Mouse (Mus musculus): ENCODE measurements around the gene Xcl1.

The Xcl1 gene

DNA sequence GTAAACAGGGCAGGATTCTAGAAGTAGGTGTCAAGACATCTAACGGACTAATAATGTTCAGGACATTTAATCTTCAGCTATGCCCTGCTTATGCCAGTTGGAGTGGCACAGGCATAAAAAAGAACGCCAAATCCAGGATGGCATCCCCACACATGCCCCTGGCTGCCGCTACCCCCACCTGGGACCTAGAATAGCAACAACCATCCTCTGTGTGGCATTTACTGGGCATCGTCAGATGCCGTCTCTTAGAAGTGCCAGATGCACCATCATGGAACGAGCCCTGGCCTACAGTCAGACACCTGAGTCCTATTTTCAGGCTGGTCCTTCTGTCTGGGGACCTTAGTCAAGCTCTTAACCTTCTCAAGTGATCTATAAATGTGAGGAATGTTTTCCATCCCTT lies 34.6 kb downstream of the Xcl1 start:
- DNase-seq (ENCODE audit: low spot score) = no peak

DNA sequence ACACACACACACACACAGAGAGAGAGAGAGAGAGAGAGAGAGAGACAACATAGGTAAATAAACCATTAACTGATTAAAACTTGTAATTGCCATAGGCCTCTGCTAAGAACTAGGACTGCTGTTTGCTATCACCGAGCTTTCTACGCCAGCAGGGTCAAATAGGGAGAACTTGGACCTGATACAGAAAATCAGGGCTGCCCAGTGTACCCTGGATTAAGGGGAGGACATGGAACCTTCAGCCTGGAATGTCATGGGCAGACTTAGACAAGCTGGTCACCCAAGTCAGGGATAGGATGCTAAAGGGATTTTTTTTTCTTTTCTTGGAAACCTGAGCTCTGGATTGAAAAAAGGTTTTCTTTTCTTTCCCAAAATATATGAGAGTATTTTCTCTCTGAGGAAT lies 35.1 kb downstream of the Xcl1 start:
- DNase-seq (ENCODE audit: low spot score) = peak; percentile 24

DNA sequence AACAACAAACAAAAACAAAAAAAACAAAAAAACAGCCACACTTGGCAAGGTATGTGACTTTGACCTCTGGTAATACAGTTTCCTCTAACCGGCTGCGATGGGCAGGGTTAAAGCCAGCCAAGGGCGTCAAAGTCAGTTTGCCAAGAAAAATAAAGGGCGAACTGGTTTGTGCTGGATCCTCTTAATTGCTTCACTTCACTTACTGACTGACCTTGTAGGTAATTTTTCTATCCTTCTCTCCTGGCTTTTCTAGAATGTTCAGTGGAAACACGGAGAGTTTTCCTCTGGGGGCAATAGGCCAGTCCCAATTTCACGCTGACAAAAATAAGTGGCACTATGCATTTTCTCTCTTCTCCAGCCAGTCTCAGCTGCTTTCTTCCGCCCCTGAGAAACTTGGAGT lies 35.8 kb downstream of the Xcl1 start:
- peak; percentile 79 for DNase-seq (ENCODE audit: low spot score)

DNA sequence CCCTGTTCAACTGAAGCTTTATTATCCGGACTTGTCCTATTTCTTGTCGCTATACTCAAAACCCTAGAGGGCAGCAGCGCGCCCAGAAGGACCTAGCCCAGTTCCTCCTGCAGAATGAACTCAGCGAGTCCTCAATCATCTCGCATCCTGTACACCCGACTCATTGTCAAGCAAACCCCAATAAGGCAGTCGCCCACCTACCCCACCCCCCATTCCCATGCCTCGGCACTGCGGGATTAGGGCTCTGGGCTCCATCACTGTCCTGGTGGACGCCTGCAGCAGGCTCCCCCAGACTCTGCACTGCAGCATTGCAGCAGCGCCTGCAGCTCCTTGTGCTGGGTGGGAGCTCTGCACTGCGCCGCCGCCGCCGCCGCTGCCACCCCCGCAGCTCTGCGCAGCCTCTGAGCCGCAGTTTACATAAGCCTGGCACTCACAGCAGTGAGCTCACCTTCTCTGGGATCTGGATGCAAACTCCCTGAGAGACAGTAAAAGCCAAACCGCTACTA lies 36.4 kb downstream of the Xcl1 start:
- DNase-seq (ENCODE audit: low spot score) = peak; percentile 83

DNA sequence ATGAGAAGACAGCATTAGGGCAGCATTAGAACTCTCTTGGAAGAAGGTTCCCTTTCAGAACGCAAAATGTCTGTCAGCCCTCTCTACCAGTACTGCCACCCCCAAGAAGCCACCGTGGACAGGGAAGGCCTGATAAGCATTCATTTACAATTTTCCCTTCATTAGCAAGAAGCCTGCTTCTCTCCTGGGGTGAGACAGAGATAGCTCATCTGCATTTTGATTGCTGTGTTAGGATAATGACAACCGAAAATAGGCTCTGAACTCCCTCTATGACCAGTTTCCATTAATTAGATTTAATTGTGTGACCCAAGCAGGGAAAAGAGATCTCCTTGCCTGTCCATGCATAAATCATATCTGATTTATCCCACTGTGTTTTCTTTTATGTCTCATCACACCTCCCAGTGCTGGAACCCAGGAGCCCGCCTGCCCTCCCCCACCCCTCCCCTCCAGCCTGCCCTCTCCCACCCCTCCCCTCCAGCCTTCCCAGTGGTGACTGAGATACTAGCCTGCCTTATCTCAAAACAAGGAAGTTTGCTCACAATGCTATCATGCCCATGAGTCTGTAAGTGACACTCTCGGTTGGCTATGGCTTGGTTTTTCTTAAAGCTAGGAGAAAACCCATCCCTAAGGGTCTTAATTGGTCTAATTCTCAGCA lies 38.0 kb downstream of the Xcl1 start:
- no peak for DNase-seq (ENCODE audit: low spot score)

DNA sequence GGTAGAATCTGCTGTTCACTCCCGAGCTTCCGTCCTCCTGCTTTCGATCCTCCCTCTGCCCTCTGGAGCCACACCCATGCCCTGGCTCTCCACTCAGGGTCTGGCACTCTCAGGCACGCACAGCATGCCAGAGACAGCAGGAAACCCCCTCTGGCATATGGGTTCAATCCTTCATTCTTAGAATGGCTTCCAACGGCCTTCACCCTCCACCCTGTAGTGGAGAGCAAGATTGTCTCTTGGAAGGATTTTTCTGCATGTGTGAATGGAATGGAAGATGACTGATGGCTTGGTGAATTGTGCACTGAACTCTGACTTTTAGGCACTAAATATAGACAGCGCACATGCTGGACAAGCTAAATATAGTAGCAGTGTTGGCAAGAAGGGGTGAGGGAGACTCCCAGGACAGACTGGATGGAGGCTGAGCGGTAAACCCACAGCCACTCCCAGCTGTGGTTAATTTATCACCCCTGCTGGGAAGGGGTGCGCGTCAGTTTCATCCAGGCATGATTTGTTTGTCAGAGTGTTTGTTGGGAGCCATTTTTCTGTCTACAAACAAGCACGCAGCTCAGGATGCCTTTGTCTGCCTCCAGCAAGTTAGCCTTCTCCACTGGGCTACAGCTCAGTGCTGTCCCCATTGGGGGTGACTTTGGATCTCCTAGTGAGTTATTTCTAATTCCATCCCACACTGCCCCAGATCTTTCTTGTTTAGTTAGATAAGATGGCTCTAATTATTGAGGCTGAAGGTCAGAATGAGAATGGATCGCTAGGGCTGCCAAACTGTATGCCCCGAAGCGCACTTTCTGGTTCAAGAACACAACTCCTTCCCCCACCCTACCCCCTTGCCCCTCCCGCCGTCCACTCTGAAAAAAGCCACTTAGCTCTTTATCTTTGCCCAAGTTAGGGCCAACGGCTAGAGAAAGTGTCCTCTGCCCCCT lies 38.8 kb downstream of the Xcl1 start:
- DNase-seq (ENCODE audit: low spot score) = peak; percentile 82

DNA sequence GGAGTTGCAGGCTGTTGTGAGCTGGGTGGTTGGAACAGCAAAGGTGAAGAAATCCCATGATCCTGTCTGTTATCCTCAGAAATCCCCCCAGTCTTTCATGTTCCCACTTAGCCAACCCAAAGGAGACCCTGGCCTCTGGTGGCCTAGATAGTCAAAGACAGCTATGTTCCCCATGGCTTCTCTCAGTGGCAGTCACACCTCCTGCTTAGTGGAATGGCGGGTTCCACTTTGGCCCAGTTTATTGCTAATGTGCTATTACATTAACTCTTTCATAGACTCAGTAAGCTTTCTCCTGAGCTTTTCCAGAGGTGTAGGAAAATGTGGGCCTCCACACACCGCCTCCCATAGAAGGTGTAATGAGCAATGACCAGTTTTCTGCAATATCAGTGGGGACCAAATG lies 39.5 kb downstream of the Xcl1 start:
- peak; percentile 39 for DNase-seq (ENCODE audit: low spot score)

DNA sequence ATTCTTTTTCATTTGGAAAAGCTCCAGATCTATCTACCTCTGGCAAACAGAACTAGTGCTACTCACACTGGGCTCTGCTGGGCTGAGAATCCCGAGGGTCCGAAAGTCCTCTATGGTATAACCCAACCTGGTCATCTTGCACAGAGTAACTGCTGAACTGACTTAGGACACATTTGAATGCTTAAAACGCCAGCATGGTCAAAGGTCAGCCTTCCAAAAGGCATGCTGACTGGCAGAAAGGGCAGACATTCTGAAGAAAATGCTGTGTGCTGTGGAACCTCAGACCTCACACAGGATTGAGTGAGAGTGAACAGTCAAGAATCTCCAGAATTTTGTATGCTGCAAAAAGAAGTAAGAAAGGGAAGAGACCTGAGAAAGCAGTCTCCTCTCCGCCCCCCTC lies 45.0 kb downstream of the Xcl1 start:
- peak; percentile 36 for DNase-seq (ENCODE audit: low spot score)

DNA sequence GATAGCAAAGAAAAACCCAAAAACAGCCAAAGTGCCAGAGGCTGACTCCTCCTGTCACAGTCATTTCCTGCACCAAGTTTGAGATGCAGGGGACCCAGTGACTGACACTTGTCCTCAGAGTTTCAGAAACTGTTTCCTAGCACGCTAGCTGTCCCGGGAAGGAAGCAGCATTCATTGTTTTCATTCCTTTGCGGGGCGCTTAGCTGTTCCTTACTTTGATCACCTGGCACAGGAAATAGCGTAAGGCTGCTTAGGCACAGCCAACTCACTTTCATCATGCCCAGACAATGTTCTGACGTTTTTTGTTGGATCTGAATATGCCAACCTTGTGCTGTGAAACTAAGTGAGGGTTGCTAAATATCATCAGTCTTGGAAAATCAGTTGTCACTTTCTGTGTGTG lies 46.8 kb downstream of the Xcl1 start:
- DNase-seq (ENCODE audit: low spot score) = no peak

DNA sequence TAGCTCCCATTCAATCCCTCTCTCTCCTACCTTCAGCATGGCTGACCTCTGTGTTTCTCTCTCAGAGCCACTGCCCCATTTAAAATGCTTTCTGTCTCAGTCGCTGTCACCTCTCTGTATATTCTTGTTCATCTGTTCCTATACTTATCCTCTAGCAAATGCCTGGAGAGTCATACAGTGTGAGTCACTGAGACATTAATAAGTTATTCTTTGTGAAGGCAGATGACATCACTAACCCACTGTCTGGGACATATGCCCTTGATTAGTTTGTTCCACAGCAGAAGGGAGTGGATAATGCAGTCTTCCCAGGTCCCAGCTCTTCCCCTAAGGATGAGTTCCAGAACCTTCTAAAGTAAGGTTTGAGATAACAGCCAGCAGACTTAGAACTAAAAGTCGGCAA lies 47.6 kb downstream of the Xcl1 start:
- no peak for DNase-seq (ENCODE audit: low spot score)

DNA sequence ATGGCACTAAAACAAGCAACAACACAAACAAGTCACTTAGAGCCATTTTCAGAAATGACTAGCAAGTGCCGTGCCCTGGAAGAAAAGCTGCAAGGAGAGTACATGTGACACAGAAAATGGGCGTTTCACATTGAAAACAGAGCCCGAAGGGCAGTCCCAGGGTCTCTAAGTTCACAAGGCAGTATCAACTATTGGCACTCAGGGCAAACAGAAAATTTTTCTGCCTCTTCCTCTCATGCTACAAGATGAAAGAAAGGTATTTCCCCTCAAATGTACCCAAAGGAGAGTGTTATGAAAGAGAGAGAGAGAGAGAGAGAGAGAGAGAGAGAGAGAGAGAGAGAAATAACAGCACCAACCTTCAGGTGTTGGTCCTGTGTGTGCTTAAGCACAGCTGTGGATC lies 53.4 kb downstream of the Xcl1 start:
- DNase-seq (ENCODE audit: low spot score) = no peak

Data from adipocyte (in vitro differentiated cells).